Mouse (Mus musculus) Patski (cell line): ENCODE data around the gene Cnn2. TPM values are rescaled to one million over a fixed set of nuclear protein-coding genes. Genes with fewer than 3 reads are reported as not detected.

ENCODE experiments used
- ATAC-seq: fragments of 100-300 bp; one replicate; pipeline ENCODE4 v1.8.0; 2021
- CTCF ChIA-PET: fragments of 350-600 bp; sonication (Branson Sonifier 250); formaldehyde crosslinking; loops from one replicate; lab custom pipeline; 2022; ENCODE audit warnings: inconsistent platforms; lab: Charles Lee
- POLR2A ChIA-PET: fragments of 350-600 bp; sonication (Branson Sonifier 250); formaldehyde crosslinking; loops from one replicate; lab custom pipeline; 2022; ENCODE audit warnings: antibody characterized with exemption, inconsistent platforms; lab: Charles Lee
- DNase-seq: peaks from one replicate; pipeline ENCODE4 v3.0.0-alpha.2; 2011; ENCODE audit warnings: low read depth, low spot score
- H3K27me3 ChIP-seq: fragments of 371-371 bp; one replicate; pipeline ENCODE4 v1.5.1; 2021
- CTCF ChIP-seq: fragments of 100-300 bp; IDR thresholded peaks from one replicate; pipeline ENCODE4 v1.5.1; 2021
- in situ Hi-C: fragments of 300-500 bp; cut with MboI; formaldehyde crosslinking; loops from 3 replicates; pipeline ENCODE4 v1.11.1; 2018; ENCODE audit warnings: low pct_unique_long_range_greater_than_20kb, mixed read lengths
- polyA plus RNA-seq: library from polyadenylated mRNA; unstranded; gene quantifications from one replicate; pipeline ENCODE4 v1.2.3, GENCODE M21; 2021

Cnn2 gene
- polyA plus RNA-seq = 393 TPM

DNA sequence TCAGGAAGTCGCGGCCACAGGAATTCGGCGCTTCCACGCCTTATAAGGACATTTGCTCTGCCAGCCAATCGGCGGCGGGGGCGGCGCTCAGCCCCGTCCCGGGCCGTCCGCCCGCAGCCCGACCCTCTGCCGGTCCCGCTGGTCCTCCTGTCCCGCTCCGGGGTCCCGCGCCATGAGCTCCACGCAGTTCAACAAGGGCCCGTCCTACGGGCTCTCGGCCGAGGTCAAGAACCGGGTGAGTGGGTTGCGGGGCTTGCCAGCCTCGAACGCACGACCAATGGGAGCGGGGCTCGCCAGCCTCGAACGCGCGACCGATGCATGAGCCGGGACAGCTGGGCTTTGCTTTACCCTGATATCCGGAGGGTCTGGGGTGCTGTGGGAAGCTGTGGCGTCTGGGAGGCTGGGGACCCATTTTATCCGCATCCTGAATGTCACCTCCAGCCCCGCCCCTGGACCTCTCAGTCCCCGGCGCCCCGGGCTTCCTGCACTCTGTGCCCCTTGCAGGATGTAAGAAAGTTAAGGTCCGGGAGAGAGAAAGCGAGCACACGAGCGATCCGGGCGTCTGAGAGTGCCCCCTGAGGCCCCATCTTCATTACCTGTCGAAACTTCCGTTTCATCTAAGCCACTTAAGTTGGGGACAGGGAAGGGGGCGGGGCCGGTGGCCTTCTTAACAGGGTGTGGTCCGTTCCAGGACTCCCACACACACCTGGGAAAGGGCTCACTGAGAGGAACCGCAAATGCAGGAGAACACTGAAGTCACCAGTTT is at the start of gene Cnn2:
Gene Cnn2 (plus strand): TSS at position 79 of the 766 bp plus-strand sequence.
- no peaks in the 10 kb centered on the region for H3K27me3 ChIP-seq
- ChIA-PET CTCF (interaction anchor here (1.1 to 2.1 kb wide), 2 partner anchors 152 to 176 kb away, joined by 4 to 7 read pairs; partner anchors contain the start of gene Cbarp), POLR2A (interaction anchor here (0.8 to 2.0 kb wide), 5 partner anchors 65 to 164 kb away, joined by 3 to 5 read pairs (median 3); no protein-coding TSS in a partner anchor)
- ATAC-seq (no peak), DNase-seq (no peak)
- no peak for TF ChIP-seq CTCF
- in situ Hi-C loops = loop anchor here (5.0 to 10.0 kb wide), 4 partner anchors 84 to 266 kb away; partner anchors contain the start of gene Cbarp

DNA sequence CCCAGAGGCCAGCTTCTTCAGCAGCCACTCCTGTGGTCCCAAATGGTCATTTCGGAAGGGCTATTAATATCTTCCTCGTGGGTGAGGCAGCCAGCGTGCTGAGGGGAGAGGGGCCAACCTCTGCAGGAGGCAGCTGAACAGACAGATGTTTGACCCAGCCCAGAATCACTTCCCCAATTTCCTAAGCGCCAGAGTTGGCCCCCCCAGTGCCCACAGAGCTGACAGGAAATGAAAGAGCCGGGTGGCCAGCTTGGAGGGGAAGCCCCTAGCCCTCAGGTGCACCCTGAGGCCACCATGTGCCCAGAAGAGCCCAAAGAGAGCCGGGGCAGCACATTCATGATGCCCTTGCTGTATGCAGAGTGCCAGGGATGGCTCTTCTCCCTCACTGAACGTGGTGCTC is 47.6 kb upstream of the Cnn2 start:
- ChIA-PET CTCF (interaction anchor here (1.5 kb wide), 1 partner anchor 10 kb away, joined by 4 read pairs; no protein-coding TSS in a partner anchor), POLR2A (interaction anchor here (0.6 to 1.6 kb wide), 3 partner anchors 13 to 70 kb away, joined by 3 to 6 read pairs (median 5); no protein-coding TSS in a partner anchor)
- ATAC-seq = no peak
- DNase-seq = no peak
- H3K27me3 ChIP-seq = no peaks in the 10 kb centered on the region
- in situ Hi-C loops = no loop called here
- TF ChIP-seq CTCF = no peak

DNA sequence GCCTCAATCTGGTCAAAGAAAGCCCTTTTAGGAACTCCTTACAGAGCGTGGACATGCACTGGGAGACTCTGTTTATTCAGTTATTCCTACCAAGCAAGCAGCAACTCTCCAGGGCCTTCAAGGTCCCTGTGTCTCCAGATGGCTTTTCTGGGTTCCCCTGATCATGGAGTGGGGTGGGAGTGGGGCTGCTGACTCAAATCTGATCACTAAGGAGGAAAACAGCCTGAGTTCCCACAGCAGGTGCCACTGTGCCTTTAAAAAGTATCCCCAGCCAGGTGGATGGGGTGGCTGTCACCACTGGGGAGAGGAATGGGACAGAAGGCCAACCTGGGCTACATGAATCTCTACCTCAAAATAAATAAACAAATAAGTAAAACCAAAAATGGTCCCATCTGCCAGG is 45.4 kb upstream of the Cnn2 start:
- no peaks in the 10 kb centered on the region for H3K27me3 ChIP-seq
- in situ Hi-C loops = no loop called here
- CTCF ChIA-PET = interaction anchor here (1.3 kb wide), 1 partner anchor 15 kb away, joined by 3 read pairs; no protein-coding TSS in a partner anchor
- TF ChIP-seq CTCF = no peak
- POLR2A ChIA-PET = interaction anchor here (0.7 kb wide), 1 partner anchor 34 kb away, joined by 5 read pairs; no protein-coding TSS in a partner anchor
- ATAC-seq (no peak), DNase-seq (no peak)

DNA sequence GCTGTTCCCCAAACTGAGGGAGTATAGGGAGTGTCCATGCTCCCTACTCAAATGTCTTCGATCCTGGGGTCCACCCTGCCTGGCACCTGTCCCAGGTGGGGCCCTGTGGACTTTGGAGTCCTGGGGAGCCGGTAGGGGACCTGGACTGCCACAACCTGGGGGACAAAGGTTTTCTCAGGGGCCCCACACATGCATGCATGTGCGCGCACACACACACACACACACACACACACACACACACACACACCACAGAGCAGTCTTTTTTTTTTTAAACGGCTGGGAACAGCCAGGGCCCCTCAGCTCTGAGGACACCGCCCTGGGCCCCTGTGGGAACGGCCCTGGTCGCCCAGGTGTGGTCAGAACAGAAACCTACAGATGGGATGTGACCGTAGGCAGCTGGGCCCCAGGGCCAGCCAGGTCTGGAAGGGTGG is 44.9 kb upstream of the Cnn2 start:
- DNase-seq (no peak), ATAC-seq (no peak)
- in situ Hi-C loops = no loop called here
- CTCF ChIA-PET = interaction anchor here (1.3 kb wide), 1 partner anchor 14 kb away, joined by 3 read pairs; no protein-coding TSS in a partner anchor
- POLR2A ChIA-PET = no interaction called here
- TF ChIP-seq CTCF = no peak
- no peaks in the 10 kb centered on the region for H3K27me3 ChIP-seq

DNA sequence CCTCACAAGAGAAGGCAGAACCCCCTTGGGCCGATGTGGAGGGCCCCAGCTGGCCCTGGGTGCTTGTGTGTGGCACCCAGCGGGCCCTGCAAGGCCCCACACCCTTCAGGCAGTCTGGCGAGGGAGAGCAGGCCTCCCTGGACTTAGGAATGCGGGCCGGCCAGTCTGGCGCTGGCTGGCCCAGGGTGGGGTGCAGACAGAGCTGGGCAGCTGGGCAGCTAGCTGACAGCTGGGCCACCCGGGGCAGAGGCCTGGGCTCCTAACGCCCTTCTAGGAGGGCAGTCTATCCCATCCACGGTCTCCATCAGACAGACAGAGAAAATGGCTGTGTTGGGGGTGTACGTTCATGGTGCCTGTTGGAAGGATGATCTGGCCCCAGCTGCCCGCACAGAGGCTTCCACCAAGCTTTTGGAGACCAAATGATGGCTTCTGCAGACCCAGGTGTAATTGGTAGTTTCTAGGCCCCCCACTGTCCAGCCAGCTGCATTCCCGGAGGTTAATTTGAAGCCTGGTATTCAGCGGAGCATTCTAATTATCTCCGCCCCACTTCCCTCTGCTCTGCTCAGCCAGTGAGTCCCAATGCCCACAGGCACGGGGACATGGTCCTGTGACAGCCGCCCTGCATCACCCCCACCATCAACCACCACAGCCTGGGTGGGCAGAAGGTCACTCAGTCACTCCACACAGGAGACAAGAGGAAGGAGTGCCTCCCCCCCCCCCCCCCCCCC is 42.7 kb upstream of the Cnn2 start:
- POLR2A ChIA-PET = interaction anchor here (0.6 to 1.5 kb wide), 3 partner anchors 10 to 216 kb away, joined by 3 to 10 read pairs (median 5); no protein-coding TSS in a partner anchor
- TF ChIP-seq CTCF = no peak
- H3K27me3 ChIP-seq = no peaks in the 10 kb centered on the region
- in situ Hi-C loops = no loop called here
- CTCF ChIA-PET = interaction anchor here (1.2 to 2.0 kb wide), 3 partner anchors 10 to 14 kb away, joined by 3 to 6 read pairs (median 6); partner anchors contain the start of gene Wdr18
- ATAC-seq (peak; percentile 71), DNase-seq (peak; percentile 75)

DNA sequence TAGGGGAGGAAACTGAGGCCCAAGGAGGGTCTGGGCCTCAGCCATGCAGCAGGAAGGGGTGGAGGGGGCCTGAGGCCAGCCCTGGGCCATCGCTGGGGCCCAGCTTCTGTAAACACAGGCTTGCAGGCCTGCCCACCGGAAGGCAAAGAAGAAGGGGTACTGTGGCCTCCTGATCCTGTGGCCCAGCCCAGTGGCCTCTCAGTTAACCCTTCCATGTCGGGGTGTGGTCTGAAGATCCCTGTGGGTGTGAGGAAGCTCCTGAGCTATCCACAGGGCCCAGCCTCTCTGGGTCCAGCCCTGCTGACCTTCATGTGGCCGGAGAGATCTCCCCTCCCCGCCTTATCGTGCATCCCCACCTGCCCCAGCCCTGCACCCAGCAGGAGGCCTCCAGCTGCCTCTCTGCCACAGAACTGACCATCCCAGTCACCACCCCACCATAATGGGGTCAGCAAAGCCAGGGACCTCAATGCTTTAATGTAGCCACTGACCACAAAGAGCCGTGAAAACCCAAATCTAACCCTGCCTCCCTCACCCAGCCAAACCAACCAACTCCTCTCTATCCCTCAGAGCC is 41.5 kb upstream of the Cnn2 start:
- no peak for TF ChIP-seq CTCF
- in situ Hi-C loops = no loop called here
- POLR2A ChIA-PET = interaction anchor here (0.7 to 1.3 kb wide), 2 partner anchors 9 to 11 kb away, joined by 4 to 5 read pairs; no protein-coding TSS in a partner anchor
- CTCF ChIA-PET = interaction anchor here (1.2 to 2.0 kb wide), 3 partner anchors 9 to 13 kb away, joined by 3 to 6 read pairs (median 6); partner anchors contain the start of gene Wdr18
- DNase-seq (no peak), ATAC-seq (no peak)
- no peaks in the 10 kb centered on the region for H3K27me3 ChIP-seq

DNA sequence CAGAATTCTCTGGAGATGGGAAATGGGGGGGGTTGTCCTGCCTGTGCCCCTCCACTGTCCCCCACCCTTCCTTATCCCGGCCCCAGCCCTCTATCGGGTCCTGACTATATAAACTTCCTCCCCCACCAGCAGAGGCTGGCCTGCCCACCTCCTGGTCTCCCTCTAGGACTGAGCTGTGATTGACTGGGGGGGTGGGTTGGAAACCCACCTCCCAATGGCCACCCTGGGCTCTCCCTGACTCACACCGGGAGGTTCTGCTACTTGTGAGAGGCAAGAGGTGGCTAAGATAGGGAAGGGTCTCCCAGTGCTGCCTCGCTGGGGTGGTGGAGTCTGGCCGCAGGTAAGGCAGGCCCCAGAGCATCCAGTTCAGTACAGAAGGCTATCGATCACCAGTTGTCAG is 40.9 kb upstream of the Cnn2 start:
- CTCF ChIA-PET = interaction anchor here (1.7 to 2.0 kb wide), 2 partner anchors 10 to 12 kb away, joined by 6 read pairs; partner anchors contain the start of gene Wdr18
- no peaks in the 10 kb centered on the region for H3K27me3 ChIP-seq
- ATAC-seq (no peak), DNase-seq (no peak)
- in situ Hi-C loops = no loop called here
- POLR2A ChIA-PET = interaction anchor here (0.7 kb wide), 1 partner anchor 10 kb away, joined by 4 read pairs; no protein-coding TSS in a partner anchor
- no peak for TF ChIP-seq CTCF

DNA sequence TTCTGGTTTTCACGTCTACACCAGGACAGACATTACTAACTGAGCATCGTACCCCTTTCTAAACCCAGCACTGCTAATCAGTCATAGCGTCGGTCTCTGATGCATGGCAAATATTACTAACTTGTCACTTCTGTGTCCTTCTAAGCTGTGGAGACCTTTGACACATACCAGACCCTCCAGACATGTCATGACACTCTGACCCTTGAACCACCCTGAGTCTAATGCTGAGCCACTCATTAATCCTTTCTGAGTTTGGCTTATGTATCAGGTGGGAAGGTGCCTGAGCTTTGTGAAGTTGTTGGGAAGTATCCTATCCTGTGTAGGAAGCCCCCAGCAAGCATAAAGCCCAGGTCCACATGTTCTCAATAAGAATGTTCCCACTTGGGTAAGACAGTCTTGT is 38.5 kb upstream of the Cnn2 start:
- TF ChIP-seq CTCF = no peak
- no peak for ATAC-seq
- in situ Hi-C loops = loop anchor here (10.0 kb wide), 1 partner anchor 115 kb away; no protein-coding TSS in a partner anchor
- CTCF ChIA-PET = interaction anchor here (0.9 to 2.7 kb wide), 4 partner anchors 8 to 24 kb away, joined by 4 to 13 read pairs (median 4); partner anchors contain the start of gene Wdr18
- DNase-seq = no peak
- POLR2A ChIA-PET = interaction anchor here (1.2 to 3.0 kb wide), 3 partner anchors 8 to 22 kb away, joined by 3 to 8 read pairs (median 5); no protein-coding TSS in a partner anchor
- H3K27me3 ChIP-seq = no peaks in the 10 kb centered on the region

DNA sequence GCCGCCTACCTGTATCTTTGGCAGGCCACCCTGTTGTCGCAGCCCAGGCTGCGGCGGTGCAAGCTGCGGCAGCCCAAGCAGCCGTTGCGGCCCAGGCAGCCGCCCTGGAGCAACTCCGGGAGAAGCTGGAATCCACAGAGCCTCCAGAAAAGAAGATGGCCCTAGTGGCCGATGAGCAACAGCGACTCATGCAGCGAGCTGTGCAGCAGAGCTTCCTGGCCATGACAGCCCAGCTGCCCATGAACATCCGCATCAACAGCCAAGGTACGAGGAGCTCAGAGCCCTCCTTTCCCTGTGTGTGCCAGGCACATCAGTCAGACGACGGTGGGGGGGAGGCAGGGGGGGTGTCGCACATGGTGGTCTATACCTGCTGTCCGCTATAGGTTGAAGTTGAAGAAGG is 37.7 kb upstream of the Cnn2 start:
- no peaks in the 10 kb centered on the region for H3K27me3 ChIP-seq
- DNase-seq = no peak
- no peak for TF ChIP-seq CTCF
- ChIA-PET CTCF (interaction anchor here (0.9 to 2.7 kb wide), 4 partner anchors 9 to 25 kb away, joined by 3 to 13 read pairs (median 4); partner anchors contain the start of gene Wdr18), POLR2A (interaction anchor here (0.5 to 3.0 kb wide), 5 partner anchors 8 to 71 kb away, joined by 3 to 8 read pairs (median 3); no protein-coding TSS in a partner anchor)
- in situ Hi-C loops = loop anchor here (10.0 kb wide), 1 partner anchor 116 kb away; no protein-coding TSS in a partner anchor
- no peak for ATAC-seq
